Mouse (Mus musculus): ENCODE results near the gene Carmil1. TPM values are rescaled to one million over a fixed set of nuclear protein-coding genes. Genes with fewer than 3 reads are reported as not detected.
"Not testable (repeated sequence)": the region's sequence is repeated elsewhere in the genome, so short reads cannot be mapped to it uniquely, and the experiment has no call there.

The Carmil1 gene
- polyA plus RNA-seq, 1 experiment from 2014 or later: 47.1 TPM

GRCm38 (mm10) chr13:24110329-24110728, 170.3 kb downstream of the Carmil1 start:
- Histone ChIP-seq H3K4me2 (ENCODE audit: low read length) (no peak overlapping the region), H3K4me1 (ENCODE audit: control insufficient read depth, insufficient read depth, low read length) (peaks cover 7% of the 10 kb centered on the region), H3K27me3 (ENCODE audit: control insufficient read depth, insufficient read depth, low read depth, low read length) (no peaks in the 10 kb centered on the region), H3K27ac (ENCODE audit: low read length) (no peak overlapping the region), H3K36me3 (ENCODE audit: control insufficient read depth, insufficient read depth, low read length) (no peaks in the 10 kb centered on the region), H3K9ac (ENCODE audit: low read depth, low read length) (no peak overlapping the region), H3K9me3 (replicated peaks; ENCODE audit: control insufficient read depth, low read length, poor library complexity, severe bottlenecking) (no peaks in the 10 kb centered on the region), H3K4me3 (ENCODE audit: low read depth, low read length) (no peak overlapping the region)
- ATAC-seq: peak; percentile 43; the same call in 1 of the 2 replicates
- 49% methylated on average over 7 of the region's 7 CpGs for WGBS

DNA sequence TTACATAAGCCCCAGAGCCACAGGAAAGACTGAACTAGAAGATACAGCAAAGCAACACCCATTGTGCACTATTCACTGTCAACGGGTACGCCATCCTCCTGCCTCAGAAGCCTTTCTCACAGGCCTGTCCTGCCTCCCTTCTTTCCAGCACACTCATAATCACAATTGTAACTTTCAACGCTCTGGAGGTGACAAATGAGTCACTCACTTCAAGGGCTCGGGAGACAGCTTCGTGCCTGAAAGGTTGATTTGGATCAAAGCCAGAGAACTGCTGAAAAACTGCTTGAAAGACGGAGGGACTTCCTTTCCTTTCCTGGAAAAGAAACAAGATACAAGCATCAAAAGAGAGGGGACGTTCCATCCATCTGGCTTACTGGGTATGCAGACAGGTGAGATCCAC, 172.3 kb downstream of the Carmil1 start:
- H3K9ac ChIP-seq (ENCODE audit: low read depth, low read length): no peak overlapping the region
- no peaks in the 10 kb centered on the region for H3K9me3 ChIP-seq (replicated peaks; ENCODE audit: control insufficient read depth, low read length, poor library complexity, severe bottlenecking)
- no peak overlapping the region for H3K27ac ChIP-seq (ENCODE audit: low read length)
- H3K4me2 ChIP-seq (ENCODE audit: low read length): no peak overlapping the region
- H3K4me1 ChIP-seq (ENCODE audit: control insufficient read depth, insufficient read depth, low read length): peaks cover 7% of the 10 kb centered on the region
- ATAC-seq: no peak
- WGBS: 52% methylated on average over 7 of the region's 7 CpGs
- no peak overlapping the region for H3K4me3 ChIP-seq (ENCODE audit: low read depth, low read length)
- no peaks in the 10 kb centered on the region for H3K27me3 ChIP-seq (ENCODE audit: control insufficient read depth, insufficient read depth, low read depth, low read length)
- peaks cover 2% of the 10 kb centered on the region; the same call in 1 of the 2 replicates for H3K36me3 ChIP-seq (ENCODE audit: control insufficient read depth, insufficient read depth, low read length)

- Histone ChIP-seq H3K27ac (ENCODE audit: low read length) (no peak overlapping the region), H3K4me2 (ENCODE audit: low read length) (no peak overlapping the region), H3K9me3 (replicated peaks; ENCODE audit: control insufficient read depth, low read length, poor library complexity, severe bottlenecking) (no peaks in the 10 kb centered on the region), H3K4me3 (ENCODE audit: low read depth, low read length) (no peak overlapping the region), H3K9ac (ENCODE audit: low read depth, low read length) (no peak overlapping the region), H3K4me1 (ENCODE audit: control insufficient read depth, insufficient read depth, low read length) (peaks cover 10% of the 10 kb centered on the region), H3K27me3 (ENCODE audit: control insufficient read depth, insufficient read depth, low read depth, low read length) (no peaks in the 10 kb centered on the region), H3K36me3 (ENCODE audit: control insufficient read depth, insufficient read depth, low read length) (peaks cover 2% of the 10 kb centered on the region; the same call in 1 of the 2 replicates)
- WGBS: 87% methylated on average over 3 of the region's 3 CpGs
- no peak for ATAC-seq
Observed at GRCm38 (mm10) chr13:24107058-24107457, 173.5 kb downstream of the Carmil1 start.

- Histone ChIP-seq H3K4me1 (ENCODE audit: control insufficient read depth, insufficient read depth, low read length) (peaks cover 20% of the 10 kb centered on the region), H3K36me3 (ENCODE audit: control insufficient read depth, insufficient read depth, low read length) (peaks cover 2% of the 10 kb centered on the region; the same call in 1 of the 2 replicates), H3K27me3 (ENCODE audit: control insufficient read depth, insufficient read depth, low read depth, low read length) (no peaks in the 10 kb centered on the region), H3K4me3 (ENCODE audit: low read depth, low read length) (no peak overlapping the region), H3K4me2 (ENCODE audit: low read length) (no peak overlapping the region), H3K9me3 (replicated peaks; ENCODE audit: control insufficient read depth, low read length, poor library complexity, severe bottlenecking) (no peaks in the 10 kb centered on the region), H3K27ac (ENCODE audit: low read length) (no peak overlapping the region), H3K9ac (ENCODE audit: low read depth, low read length) (no peak overlapping the region)
- 83% methylated on average over 5 of the region's 5 CpGs for WGBS
- ATAC-seq: no peak
Observed at GRCm38 (mm10) chr13:24105838-24106237, 174.8 kb downstream of the Carmil1 start.

DNA sequence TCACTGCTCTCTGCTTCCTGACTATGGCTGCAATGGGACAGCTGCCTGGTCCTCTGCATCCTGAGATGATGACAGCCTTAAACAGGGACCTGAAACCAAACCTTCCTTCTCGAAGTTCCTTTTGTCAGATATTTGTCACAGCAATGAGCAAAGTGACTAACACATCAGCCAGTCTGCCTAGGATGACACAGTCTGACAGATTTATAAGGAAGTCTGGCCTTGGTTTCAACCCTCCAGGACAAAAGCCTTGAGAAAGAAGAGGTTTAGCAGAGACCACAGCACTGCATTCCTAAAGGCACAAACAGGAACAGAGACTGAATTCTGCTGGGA, 175.3 kb downstream of the Carmil1 start:
- no peak for ATAC-seq
- Histone ChIP-seq H3K36me3 (ENCODE audit: control insufficient read depth, insufficient read depth, low read length) (peaks cover 2% of the 10 kb centered on the region; the same call in 1 of the 2 replicates), H3K4me1 (ENCODE audit: control insufficient read depth, insufficient read depth, low read length) (peaks cover 20% of the 10 kb centered on the region), H3K9ac (ENCODE audit: low read depth, low read length) (no peak overlapping the region), H3K27ac (ENCODE audit: low read length) (no peak overlapping the region), H3K4me2 (ENCODE audit: low read length) (no peak overlapping the region), H3K4me3 (ENCODE audit: low read depth, low read length) (no peak overlapping the region), H3K27me3 (ENCODE audit: control insufficient read depth, insufficient read depth, low read depth, low read length) (no peaks in the 10 kb centered on the region), H3K9me3 (replicated peaks; ENCODE audit: control insufficient read depth, low read length, poor library complexity, severe bottlenecking) (no peaks in the 10 kb centered on the region)
- WGBS: 73% methylated on average over 1 of the region's 1 CpGs

- not testable (repeated sequence) for H3K4me2 ChIP-seq (ENCODE audit: low read length); H3K36me3 ChIP-seq (ENCODE audit: control insufficient read depth, insufficient read depth, low read length); H3K4me3 ChIP-seq (ENCODE audit: low read depth, low read length); H3K9me3 ChIP-seq (replicated peaks; ENCODE audit: control insufficient read depth, low read length, poor library complexity, severe bottlenecking); H3K27me3 ChIP-seq (ENCODE audit: control insufficient read depth, insufficient read depth, low read depth, low read length); H3K9ac ChIP-seq (ENCODE audit: low read depth, low read length); H3K27ac ChIP-seq (ENCODE audit: low read length)
- peak; percentile 50 for ATAC-seq
- peaks cover 20% of the 10 kb centered on the region for H3K4me1 ChIP-seq (ENCODE audit: control insufficient read depth, insufficient read depth, low read length)
- 55% methylated on average over 9 of the region's 9 CpGs for WGBS
Observed at GRCm38 (mm10) chr13:24104611-24105339, 175.8 kb downstream of the Carmil1 start.

GRCm38 (mm10) chr13:24104016-24104415, 176.6 kb downstream of the Carmil1 start:
- Histone ChIP-seq H3K4me1 (ENCODE audit: control insufficient read depth, insufficient read depth, low read length) (peaks cover 20% of the 10 kb centered on the region), H3K27ac (ENCODE audit: low read length) (no peak overlapping the region), H3K4me3 (ENCODE audit: low read depth, low read length) (no peak overlapping the region), H3K9me3 (replicated peaks; ENCODE audit: control insufficient read depth, low read length, poor library complexity, severe bottlenecking) (no peaks in the 10 kb centered on the region), H3K27me3 (ENCODE audit: control insufficient read depth, insufficient read depth, low read depth, low read length) (no peaks in the 10 kb centered on the region), H3K36me3 (ENCODE audit: control insufficient read depth, insufficient read depth, low read length) (peaks cover 2% of the 10 kb centered on the region; the same call in 1 of the 2 replicates), H3K9ac (ENCODE audit: low read depth, low read length) (no peak overlapping the region), H3K4me2 (ENCODE audit: low read length) (no peak overlapping the region)
- WGBS: 77% methylated on average over 4 of the region's 4 CpGs
- no peak for ATAC-seq

DNA sequence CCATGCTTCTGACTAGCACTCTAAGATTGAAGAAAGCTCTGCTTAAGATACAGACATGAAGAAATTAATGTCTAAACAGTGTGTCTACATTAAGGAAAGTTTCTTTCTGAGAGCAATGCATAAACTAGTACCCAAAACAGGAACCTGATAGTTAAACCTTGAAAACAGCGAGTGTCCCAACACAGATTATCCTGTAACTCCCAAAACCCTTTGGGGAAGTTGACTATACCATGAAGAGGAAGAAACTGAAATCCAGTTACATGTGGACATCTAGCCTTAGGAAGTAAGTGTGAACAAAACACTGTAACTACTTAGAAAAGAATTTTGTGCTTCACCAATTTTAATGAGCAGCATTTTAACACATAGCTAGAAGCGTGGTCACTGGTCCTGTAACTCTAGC, 177.4 kb downstream of the Carmil1 start:
- Histone ChIP-seq H3K9me3 (replicated peaks; ENCODE audit: control insufficient read depth, low read length, poor library complexity, severe bottlenecking) (no peaks in the 10 kb centered on the region), H3K4me3 (ENCODE audit: low read depth, low read length) (no peak overlapping the region), H3K9ac (ENCODE audit: low read depth, low read length) (no peak overlapping the region), H3K27me3 (ENCODE audit: control insufficient read depth, insufficient read depth, low read depth, low read length) (no peaks in the 10 kb centered on the region), H3K4me2 (ENCODE audit: low read length) (no peak overlapping the region), H3K27ac (ENCODE audit: low read length) (no peak overlapping the region), H3K36me3 (ENCODE audit: control insufficient read depth, insufficient read depth, low read length) (peaks cover 2% of the 10 kb centered on the region; the same call in 1 of the 2 replicates), H3K4me1 (ENCODE audit: control insufficient read depth, insufficient read depth, low read length) (peaks cover 20% of the 10 kb centered on the region)
- 96% methylated on average over 2 of the region's 2 CpGs for WGBS
- ATAC-seq: no peak

DNA sequence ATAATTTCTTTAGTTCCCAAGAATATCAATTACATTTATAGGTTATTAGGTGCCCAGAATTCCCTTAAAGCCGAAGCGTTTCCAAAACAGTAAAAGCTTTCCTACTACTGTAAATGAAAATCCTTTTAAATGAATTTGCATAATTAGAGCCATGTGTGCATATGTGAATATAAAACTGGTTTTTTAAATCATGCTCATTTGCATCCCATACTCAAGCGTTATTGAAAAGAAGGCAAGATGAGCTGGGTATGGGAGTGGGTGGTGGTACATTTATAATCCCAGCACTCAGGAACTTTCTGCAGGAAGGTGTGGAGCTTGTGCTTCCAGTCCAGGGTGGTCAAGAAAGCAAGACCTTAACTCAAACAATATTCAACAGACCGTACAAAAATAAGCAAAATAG, 178.3 kb downstream of the Carmil1 start:
- Histone ChIP-seq H3K4me1 (ENCODE audit: control insufficient read depth, insufficient read depth, low read length) (peaks cover 20% of the 10 kb centered on the region), H3K4me3 (ENCODE audit: low read depth, low read length) (no peak overlapping the region), H3K9ac (ENCODE audit: low read depth, low read length) (no peak overlapping the region), H3K36me3 (ENCODE audit: control insufficient read depth, insufficient read depth, low read length) (peaks cover 2% of the 10 kb centered on the region; the same call in 1 of the 2 replicates), H3K27me3 (ENCODE audit: control insufficient read depth, insufficient read depth, low read depth, low read length) (no peaks in the 10 kb centered on the region), H3K27ac (ENCODE audit: low read length) (no peak overlapping the region), H3K9me3 (replicated peaks; ENCODE audit: control insufficient read depth, low read length, poor library complexity, severe bottlenecking) (no peaks in the 10 kb centered on the region), H3K4me2 (ENCODE audit: low read length) (no peak overlapping the region)
- 73% methylated on average over 4 of the region's 4 CpGs for WGBS
- ATAC-seq: no peak
